ENCODE assay signal across 8 mouse cellular contexts in genomic region chr1:160399428-160399827, GRCm38 (mm10).
DNase-seq lines count a peak whose midpoint lies in the region; ATAC-seq and TF ChIP-seq lines count a peak whose summit lies in the region.

No protein-coding gene starts in this region.

- intact Hi-C loops in left cerebral cortex, adult 2 months (cut with DNase I) = loop anchor here (1.0 kb wide), 1 partner anchor 318 kb away; no protein-coding TSS in a partner anchor
- intact Hi-C loops in left cerebral cortex, postnatal 36 days (cut with DNase I) = loop anchor here (1.0 kb wide), 1 partner anchor 318 kb away; no protein-coding TSS in a partner anchor

- H3K9me3 ChIP-seq in MEL (replicated peaks; ENCODE audit: insufficient read depth, low read length) = no peaks in the 10 kb centered on the region

- H3K27me3 ChIP-seq in MEL (ENCODE audit: control insufficient read depth in 1 of 2, insufficient read depth in 2 of 2, low read length in 2 of 2) = no peaks in the 10 kb centered on the region

- DNase-seq in adrenal gland, postnatal 14 days = peak; percentile 26
- no peak for DNase-seq in adrenal gland, postnatal 4 days (ENCODE audit: low spot score in 2 of 2)
- peak; percentile 32 to 33 for DNase-seq in left cerebral cortex, adult 2 months (ENCODE audit: extremely low spot score in 1 of 2, low spot score in 2 of 2)
- no peak for DNase-seq in left cerebral cortex, postnatal 36 days (ENCODE audit: low spot score in 2 of 2)
- DNase-seq in MEL (ENCODE audit: low read depth, low spot score) = peak; percentile 82
- peak; percentile 61 for DNase-seq in embryo, embryonic 10 days (ENCODE audit: low spot score)
- peak; percentile 46 for DNase-seq in lung, postnatal 14 days

- peaks cover 0 to 2% of the 10 kb centered on the region in 2 experiments; a peak in 1 of 4 replicates for H3K4me1 ChIP-seq in MEL (ENCODE audit: control insufficient read depth in 1 of 2, insufficient read depth in 2 of 2, low read length in 2 of 2)

- peak; percentile 90 for TF ChIP-seq CTCF in left cerebral cortex, adult 2 months (IDR thresholded peaks at IDR 0.05)
- peak; percentile 20 to 82 (median 78); a peak in 5 of 6 replicates for TF ChIP-seq CTCF in MEL (IDR thresholded peaks at IDR 0.05 in 2 of 3, conservative IDR thresholded peaks at IDR 0.05 in 1 of 3; ENCODE audit: control insufficient read depth in 1 of 3, insufficient read depth in 1 of 3, low read depth in 2 of 3, low read length in 3 of 3, poor library complexity in 1 of 3, severe bottlenecking in 1 of 3)

- no peaks in the 10 kb centered on the region for H3K36me3 ChIP-seq in MEL (ENCODE audit: control insufficient read depth in 1 of 2, insufficient read depth in 2 of 2, low read length in 2 of 2)

- no peak for ATAC-seq in activated CD4-positive, CD25-positive, alpha-beta regulatory T cell, adult 4 months

- peak; percentile 92 for TF ChIP-seq RAD21 in MEL (IDR thresholded peaks at IDR 0.05; ENCODE audit: low read depth, low read length)

- no peak overlapping the region for H3K27ac ChIP-seq in left cerebral cortex, adult 2 months
- no peak overlapping the region for H3K27ac ChIP-seq in MEL (ENCODE audit: control insufficient read depth, low read depth, low read length)

- TF ChIP-seq EP300 in MEL (IDR thresholded peaks at IDR 0.05; ENCODE audit: low read depth in 1 of 2, low read length in 2 of 2) = no peak

- no peaks in the 10 kb centered on the region for H3K79me2 ChIP-seq in MEL (ENCODE audit: control insufficient read depth, insufficient read depth, low read length, poor library complexity)

- no peak for TF ChIP-seq POLR2A in MEL (IDR thresholded peaks at IDR 0.05; ENCODE audit: control insufficient read depth in 1 of 2, insufficient read depth in 1 of 2, low read depth in 1 of 2, low read length in 2 of 2, poor library complexity in 1 of 2)

- no peak overlapping the region for H3K9ac ChIP-seq in MEL (ENCODE audit: control insufficient read depth, low read depth, low read length, poor library complexity, severe bottlenecking)

- H3K4me3 ChIP-seq in left cerebral cortex, adult 2 months = no peak overlapping the region
- no peak overlapping the region for H3K4me3 ChIP-seq in MEL (ENCODE audit: control insufficient read depth in 1 of 2, insufficient read depth in 1 of 2, low read depth in 2 of 2, low read length in 2 of 2)

TF ChIP-seq in MEL, 35 proteins besides CTCF, POLR2A, EP300 and RAD21:
- TF ChIP-seq SMC3 (IDR thresholded peaks at IDR 0.05; ENCODE audit: low read depth, low read length) (peak; percentile 79), ZMIZ1 (IDR thresholded peaks at IDR 0.05; ENCODE audit: low read depth, low read length) (no peak), ZC3H11A (IDR thresholded peaks at IDR 0.05; ENCODE audit: low read depth, low read length) (peak; percentile 82), SIN3A (IDR thresholded peaks at IDR 0.05; ENCODE audit: low read length) (0 out of 2 replicates have a peak, but pooled peaks have one; percentile 20)

Comparison
In these comparisons a context has a peak if more than half of its experiments do, and no peak if none do; other contexts are left out.
1. DNase-seq: peak in adrenal gland, postnatal 14 days (single experiment), left cerebral cortex, adult 2 months (2 of 2), MEL (single experiment), embryo, embryonic 10 days (single experiment) and lung, postnatal 14 days (single experiment); none in adrenal gland, postnatal 4 days (0 of 2) and left cerebral cortex, postnatal 36 days (0 of 2).